Mouse (Mus musculus) left cerebral cortex, adult 8-10 months (tissue): Measurements from ENCODE around the gene Zmat5. TPM values are rescaled to one million over a fixed set of nuclear protein-coding genes. Genes with fewer than 3 reads are reported as not detected.

ENCODE experiments used
- DNase-seq, 2 experiments: peaks; one replicate each; pipeline ENCODE4 v3.0.0; 2022; ENCODE audit warnings: low spot score in 2 of 2
- total RNA-seq, 4 experiments: library from RNA; stranded (reverse); gene quantifications; 2 replicates each; pipeline ENCODE4 v1.2.4; 2022

Gene Zmat5
- total RNA-seq, 4 experiments from 2014 or later: 22.7 to 38.8 (median 27.7) TPM

DNA sequence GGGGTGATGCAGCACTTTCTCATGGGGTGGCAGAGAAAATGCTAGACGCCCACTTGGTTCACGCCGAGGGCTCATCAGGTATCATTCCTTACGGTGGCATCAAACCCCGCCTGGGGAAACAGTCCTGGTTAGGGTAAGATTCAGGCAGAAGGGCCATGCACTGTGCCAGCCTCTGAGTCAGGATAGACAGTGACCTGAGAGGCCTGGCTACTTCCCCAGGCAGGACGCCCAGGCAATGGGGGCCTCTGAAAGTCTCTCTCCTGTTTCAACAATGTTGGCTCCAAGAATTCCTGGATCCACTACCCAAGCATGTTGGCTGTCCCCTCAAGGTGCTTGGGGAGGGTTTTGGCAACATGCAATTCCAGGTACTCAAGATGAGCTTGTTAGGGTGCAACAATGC lies 65.4 kb downstream of the Zmat5 start:
- DNase-seq: no peak

DNA sequence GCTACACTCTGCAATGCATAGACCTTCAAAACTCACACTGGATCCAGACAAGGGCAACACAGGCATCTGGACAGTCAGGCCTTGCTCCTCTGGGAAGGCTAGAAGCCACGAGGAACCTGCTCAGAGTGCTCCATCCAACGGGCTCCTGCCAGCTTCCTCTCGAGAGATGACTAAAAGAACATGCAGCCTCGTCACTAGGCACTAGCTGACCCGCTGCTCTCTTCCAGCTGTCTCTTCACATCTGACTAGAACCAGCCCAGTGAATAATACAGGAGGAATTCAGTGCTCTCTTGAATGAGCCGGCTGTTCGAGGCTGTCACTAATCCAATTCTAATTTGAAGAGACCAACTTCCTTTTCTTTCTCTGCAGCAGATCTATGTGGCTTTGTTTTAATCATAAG lies 67.3 kb downstream of the Zmat5 start:
- no peak for DNase-seq

DNA sequence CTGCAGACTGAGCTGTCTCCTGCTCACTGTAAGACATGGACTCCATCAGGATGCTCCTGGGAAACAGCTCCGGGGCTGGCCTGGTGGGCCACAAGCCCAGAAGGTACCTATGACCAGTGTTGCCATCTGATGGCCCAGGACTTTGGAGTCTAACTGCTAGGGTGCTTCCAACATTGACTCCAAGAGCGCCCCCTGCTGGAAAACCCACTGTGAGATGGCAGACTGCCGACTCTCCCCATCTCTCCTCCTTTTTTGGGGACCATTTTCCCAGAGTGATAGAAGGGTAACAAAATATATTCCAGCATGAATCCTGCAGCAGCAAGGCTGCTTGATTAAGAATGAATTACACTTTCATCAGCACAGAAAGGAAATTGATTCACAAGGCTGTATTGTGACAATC lies 68.4 kb downstream of the Zmat5 start:
- peak in 1 of 2 experiments; percentile 45 for DNase-seq

DNA sequence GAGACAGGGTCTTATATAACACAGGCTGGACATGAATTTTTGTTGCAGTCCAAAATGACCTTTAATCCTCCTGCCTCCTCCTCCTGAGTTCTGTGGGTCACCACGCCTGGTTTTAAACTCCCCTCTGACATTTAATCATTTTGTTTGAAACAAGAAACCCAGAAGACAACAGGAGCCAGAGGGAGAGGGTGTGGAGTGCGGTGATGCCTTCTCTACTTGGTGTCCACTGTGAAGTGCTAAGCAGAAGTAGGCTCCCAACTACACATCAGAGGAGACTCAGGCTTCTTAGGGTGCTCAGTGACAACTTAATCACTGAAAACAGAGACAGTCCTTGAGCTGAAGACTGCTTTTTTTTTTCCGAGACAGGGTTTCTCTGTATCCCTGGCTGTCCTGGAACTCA lies 76.4 kb downstream of the Zmat5 start:
- DNase-seq: no peak

DNA sequence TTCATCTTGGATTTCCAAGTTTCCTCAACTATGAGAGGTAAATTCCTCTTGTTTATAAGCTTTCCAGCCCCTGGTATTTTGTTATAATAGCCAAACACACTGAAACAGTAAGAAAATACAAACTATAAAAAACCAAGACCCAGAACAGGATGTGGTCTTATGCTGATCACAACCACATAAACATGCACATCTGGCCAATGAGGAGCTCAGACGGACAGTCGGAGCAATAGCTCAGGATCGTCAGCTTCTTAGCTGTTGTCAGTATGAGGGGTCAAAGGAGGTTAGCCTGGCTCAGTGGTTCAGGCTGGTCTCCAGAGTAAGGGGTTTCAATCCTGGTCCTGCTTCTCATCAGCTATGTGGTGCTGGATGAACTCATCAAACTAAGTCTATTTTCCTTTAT lies 78.6 kb downstream of the Zmat5 start:
- no peak for DNase-seq

DNA sequence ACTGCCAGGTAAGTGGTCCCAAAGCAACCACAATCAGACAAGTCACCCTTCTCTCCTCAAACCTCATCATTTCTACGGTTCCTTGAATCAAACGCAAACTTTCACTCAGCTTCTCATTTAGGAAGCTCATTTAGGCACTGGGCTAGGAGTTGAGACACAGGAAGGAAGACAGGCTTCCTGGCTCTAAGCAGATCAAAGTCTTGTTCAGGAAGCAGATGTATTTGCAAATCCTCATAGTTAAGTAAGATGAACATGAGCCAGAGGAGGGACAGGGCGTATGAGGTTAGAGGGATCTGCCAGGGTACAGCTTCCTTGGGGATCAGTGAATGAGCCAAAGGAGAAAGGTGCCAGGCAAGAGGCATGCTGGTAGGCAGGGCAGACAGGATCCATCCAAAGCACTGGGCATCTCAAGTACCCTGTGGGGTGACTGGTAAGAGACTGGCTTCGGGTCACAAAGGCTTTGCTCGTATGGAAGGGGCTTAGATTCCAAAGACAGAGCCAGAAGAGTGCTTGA lies 80.2 kb downstream of the Zmat5 start:
- no peak for DNase-seq

Other genes starting within 250 kb of the Zmat5 start
- gene Mtmr3, start 109.8 kb upstream of the Zmat5 start, total RNA-seq: 10 to 100 TPM; 66.2 to 74.0 (median 70.5) TPM
- gene Gm11032, start 84.6 kb upstream of the Zmat5 start, total RNA-seq: not detected
- gene Ascc2, start 66.9 kb upstream of the Zmat5 start, total RNA-seq: 10 to 100 TPM; 16.3 to 20.8 (median 18.2) TPM
- 100 to 1,000 TPM; 312 to 352 (median 336) TPM for gene Uqcr10, start 336 bp upstream of the Zmat5 start, total RNA-seq
- 10 to 100 TPM; 23.9 to 30.2 (median 24.9) TPM for gene Cabp7, start 42.1 kb downstream of the Zmat5 start, total RNA-seq
- 10 to 100 TPM; 70.7 to 72.2 (median 71.5) TPM for gene Nf2, start 144.9 kb downstream of the Zmat5 start, total RNA-seq
- gene Nipsnap1, start 169.3 kb downstream of the Zmat5 start, total RNA-seq: 100 to 1,000 TPM in 2 of 4 experiments, 10 to 100 TPM in 2; 85.0 to 108 (median 97.1) TPM
- gene Thoc5, start 190.6 kb downstream of the Zmat5 start, total RNA-seq: 10 to 100 TPM; 37.1 to 41.4 (median 39.1) TPM
- gene Nefh, start 243.4 kb downstream of the Zmat5 start, total RNA-seq: 10 to 100 TPM; 44.7 to 52.3 (median 48.7) TPM